Mouse (Mus musculus) cerebellum, adult 8-10 months (tissue): ENCODE measurements at regions not wholly inside any gene's neighbourhood (a gene's known extent, or its start where the extent isn't known, plus 50 kb on each side); places are given as distances from the start of the nearest gene placed in this dataset.
"Not testable (repeated sequence)": the region's sequence is repeated elsewhere in the genome, so short reads cannot be mapped to it uniquely, and the experiment has no call there.

ENCODE experiments used
- DNase-seq: peaks from one replicate; pipeline ENCODE4 v3.0.0; 2022

GRCm38 (mm10) chr9:98091105-98091504 is 58.1 kb upstream of the Clstn2 start:
- DNase-seq: no peak

- DNase-seq: no peak
Measured at GRCm38 (mm10) chr9:98095064-98095790, 62.2 kb upstream of the Clstn2 start.

DNA sequence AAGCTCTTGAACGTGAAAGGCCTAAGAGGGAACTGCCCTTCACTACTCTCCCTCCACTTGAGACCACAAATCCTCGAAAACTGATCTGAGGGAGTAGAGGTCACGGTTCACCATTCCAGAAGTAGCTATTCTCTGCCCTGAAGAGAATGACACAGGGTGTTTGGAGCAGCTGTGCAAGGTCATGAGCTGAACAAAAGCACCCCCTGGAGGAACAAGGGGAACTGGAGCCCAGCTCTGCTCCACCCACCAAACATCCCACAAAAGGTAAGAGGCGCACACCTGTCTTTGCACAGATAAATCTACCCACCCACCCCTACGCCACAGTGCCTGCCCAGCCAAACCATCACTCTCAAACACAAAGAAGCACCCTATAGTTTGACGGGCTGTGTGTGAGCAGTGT is 90.4 kb upstream of the Clstn2 start:
- peak; percentile 32 for DNase-seq

GRCm38 (mm10) chr9:98129596-98129995 is 96.6 kb upstream of the Clstn2 start:
- no peak for DNase-seq

DNA sequence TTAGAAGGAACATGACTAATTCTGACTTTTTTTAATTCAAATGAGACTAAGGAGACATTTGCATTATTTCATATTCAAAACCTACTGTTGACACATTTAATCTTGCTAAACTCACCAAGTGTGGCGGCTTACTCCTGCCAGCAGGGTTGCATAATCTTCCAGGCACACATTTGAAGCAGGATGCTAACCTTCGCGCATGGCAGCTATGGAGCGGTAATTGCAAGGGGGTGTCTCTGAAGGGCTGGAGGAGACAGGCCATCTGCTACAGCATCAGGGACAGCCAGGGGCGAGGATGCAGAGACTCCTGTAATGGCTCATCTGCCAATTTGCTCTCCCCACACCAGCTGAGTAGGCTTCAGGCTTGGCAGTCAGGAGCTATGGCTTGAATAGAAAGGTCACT is 97.9 kb upstream of the Clstn2 start:
- DNase-seq: peak; percentile 57

DNA sequence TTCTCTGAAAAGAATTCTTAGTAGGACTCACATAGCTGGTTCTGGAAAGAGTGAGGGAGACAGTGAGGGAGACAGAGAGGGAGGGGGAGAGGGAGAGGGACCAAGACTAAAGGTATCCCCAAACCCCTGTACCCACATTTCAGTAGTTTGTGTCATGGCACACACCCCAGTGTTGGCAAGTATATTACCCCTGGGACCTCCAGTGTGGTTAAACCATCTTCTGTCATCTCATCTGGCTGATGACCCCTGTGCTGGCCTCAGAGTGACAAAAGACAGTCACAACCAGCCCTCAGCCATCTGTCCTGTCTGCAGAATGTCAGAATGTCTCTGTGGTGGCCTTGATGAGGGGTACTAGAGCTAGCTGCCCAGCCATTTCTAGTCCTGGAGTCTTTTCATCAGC is 107.6 kb upstream of the Clstn2 start:
- no peak for DNase-seq

- DNase-seq: no peak
Measured at GRCm38 (mm10) chr9:98142121-98142520, 109.1 kb upstream of the Clstn2 start.

- no peak for DNase-seq
Measured at GRCm38 (mm10) chr9:98146901-98147300, 113.9 kb upstream of the Clstn2 start.

- no peak for DNase-seq
Measured at GRCm38 (mm10) chr9:98158421-98158820, 125.4 kb upstream of the Clstn2 start.

DNA sequence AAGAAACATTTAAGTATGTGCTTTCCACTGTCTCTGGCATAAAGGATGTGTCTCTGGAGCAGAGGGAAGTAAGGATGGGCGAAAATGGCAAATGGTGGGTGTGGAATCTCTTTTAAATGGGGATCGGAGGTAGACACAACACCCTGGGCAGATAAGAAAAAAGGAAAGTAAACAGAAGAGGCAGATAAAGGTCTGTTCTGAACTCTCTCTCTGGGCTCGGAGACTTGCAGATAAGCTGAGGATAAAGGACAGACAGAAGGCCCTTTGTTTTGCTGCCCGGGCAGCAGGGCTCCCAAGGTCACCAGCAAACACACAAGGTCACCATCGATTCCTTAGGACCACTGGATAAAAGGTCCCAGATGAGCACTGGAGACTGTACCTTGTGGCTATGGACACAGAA is 122.7 kb upstream of the Nmnat3 start:
- DNase-seq: no peak

DNA sequence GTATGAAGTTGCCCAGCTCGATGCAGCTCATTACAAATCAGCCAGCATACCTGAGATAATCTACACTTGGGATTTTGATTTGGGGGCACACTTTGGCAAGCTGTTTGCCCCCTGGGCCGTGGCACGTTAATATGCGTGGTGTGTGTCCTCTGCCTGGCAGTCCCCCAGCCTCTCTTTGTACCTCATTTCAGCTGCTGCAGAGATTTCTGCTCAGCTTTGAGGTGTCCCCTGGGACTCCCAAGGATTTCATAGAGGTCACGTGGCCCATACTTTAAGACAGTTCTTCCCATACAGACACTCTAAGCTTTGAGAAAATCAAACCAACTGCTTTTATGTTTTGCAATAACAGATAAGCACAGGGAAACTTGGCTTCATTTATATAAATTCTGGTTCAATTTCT is 113.2 kb upstream of the Nmnat3 start:
- DNase-seq: no peak

GRCm38 (mm10) chr9:98176701-98177380 is 110.4 kb upstream of the Nmnat3 start:
- no peak for DNase-seq

DNA sequence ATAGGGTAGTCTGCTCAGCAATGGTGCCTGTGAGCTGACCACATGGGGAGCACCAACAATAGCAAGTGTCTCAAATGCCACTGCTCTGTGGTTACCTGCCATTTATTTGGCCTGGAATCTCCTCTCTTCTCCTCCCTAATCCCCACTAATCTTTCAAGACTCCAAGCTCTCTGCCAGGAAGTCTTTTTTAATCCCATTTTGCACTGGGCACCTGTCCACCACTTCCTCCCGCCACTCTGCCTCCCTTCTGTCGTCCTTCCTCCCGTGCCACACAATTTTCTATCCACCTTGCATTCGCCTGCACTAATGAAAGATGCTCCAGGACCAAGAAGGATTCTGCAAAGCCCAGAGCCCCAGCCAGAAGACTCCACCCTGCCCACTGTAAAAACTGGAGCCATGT is 106.5 kb upstream of the Nmnat3 start:
- DNase-seq: peak; percentile 35

GRCm38 (mm10) chr9:98186757-98187300 is 100.4 kb upstream of the Nmnat3 start:
- no peak for DNase-seq

DNA sequence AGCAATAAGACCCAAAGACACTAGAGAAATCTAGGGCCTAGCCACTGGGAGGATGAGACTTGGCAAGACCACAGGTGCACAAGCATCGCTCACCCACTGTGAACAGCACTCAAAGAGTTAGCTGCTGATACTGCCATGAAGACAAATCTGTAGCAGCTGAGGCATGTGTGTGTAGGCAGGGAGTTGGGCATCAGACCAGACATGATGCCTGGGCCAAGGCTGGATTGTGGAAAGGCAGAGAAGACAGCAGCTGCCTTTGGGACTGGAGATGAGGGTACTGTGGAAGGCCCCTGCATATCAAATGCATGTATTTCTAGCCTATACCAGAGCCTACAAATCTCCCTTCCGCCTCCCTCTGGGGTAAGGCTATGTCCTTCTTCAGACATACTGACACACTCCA is 92.9 kb upstream of the Nmnat3 start:
- no peak for DNase-seq

DNA sequence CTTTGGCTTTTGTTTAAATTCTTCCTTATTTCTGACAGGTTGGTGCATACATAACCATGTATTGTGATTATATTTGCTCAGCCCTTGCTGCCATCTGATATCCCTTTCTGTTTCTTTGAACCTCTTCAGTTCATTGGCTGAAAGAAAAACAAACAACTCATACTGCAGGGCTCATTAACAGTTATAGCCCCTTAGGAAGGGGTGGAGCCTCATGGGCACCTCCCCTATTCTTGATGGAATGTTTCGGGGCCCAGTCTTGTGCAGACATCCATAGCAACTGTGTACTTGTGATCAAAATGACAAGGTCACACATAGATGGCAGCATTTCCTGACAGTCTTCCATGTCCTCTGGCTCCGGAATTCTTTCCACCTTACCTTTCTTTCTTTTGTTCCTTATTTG is 68.4 kb upstream of the Nmnat3 start:
- no peak for DNase-seq

- no peak for DNase-seq
Measured at GRCm38 (mm10) chr9:98220367-98220766, 66.9 kb upstream of the Nmnat3 start.

- no peak for DNase-seq
Measured at GRCm38 (mm10) chr9:98221766-98222165, 65.5 kb upstream of the Nmnat3 start.

DNA sequence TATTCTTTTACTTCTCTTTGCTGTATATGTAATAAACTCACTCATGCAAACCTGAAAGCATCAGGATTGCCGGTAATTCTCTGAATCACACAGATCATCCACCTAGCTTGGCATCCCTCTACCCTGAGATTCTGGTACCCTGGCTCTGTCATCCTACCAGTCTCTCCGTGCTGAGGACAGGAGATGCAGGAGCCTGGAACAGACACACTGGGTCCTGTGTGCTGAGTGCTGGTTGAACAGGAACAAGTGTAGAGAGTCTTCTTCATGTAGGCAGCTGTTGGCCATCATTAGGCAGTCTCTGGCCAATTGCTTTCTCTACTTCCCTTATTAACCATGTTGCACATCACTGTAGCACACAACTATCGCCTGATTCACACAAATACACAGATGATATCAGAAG is 59.0 kb upstream of the Nmnat3 start:
- DNase-seq: no peak

DNA sequence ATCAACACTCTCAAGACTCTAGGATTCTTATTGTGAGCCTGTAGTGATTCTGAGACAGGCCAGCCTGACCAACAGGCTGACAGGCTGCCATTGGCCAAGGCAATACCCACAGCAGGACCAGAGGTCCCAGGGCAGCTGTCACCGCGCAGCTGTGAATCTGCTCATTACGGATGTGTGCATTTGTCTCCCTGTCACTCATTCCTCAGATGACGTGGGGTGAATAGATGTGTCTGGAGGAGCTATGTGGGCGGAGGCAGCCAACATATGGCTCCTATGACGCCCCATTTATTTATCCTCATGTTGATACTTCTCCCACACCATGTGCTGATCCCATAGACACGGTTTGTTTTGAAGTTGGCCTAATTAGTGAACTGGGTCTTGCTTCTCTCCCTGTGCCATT is 58.3 kb upstream of the Nmnat3 start:
- no peak for DNase-seq

- DNase-seq: not testable (repeated sequence)
Measured at GRCm38 (mm10) chr9:98234731-98235130, 52.5 kb upstream of the Nmnat3 start.
